Mouse (Mus musculus): ENCODE measurements around the gene Prkaca. TPM values are rescaled to one million over a fixed set of nuclear protein-coding genes. Genes with fewer than 3 reads are reported as not detected.

Gene Prkaca
- 170 and 194 TPM in 2 replicates for polyA plus RNA-seq (2016; fragmentation: Nextera tagmentation; extraction: Ambion mirVana)

- peak within 1 kb of the TSS; percentile 96 for H3K4me3 ChIP-seq
- under 1% methylated on average over 94 of the region's 94 CpGs for WGBS
- H3K4me1 ChIP-seq (replicated peaks) = peaks cover 37% of the 10 kb centered on the region
- peak within 1 kb of the TSS; percentile 92 for H3K27ac ChIP-seq
- peaks cover 35% of the 10 kb centered on the region for H3K36me3 ChIP-seq
- no peaks in the 10 kb centered on the region for H3K27me3 ChIP-seq (ENCODE audit: insufficient read depth, poor library complexity, severe bottlenecking)
- H3K9me3 ChIP-seq = no peaks in the 10 kb centered on the region
- DNase-seq (ENCODE audit: low spot score) = peak; percentile 99
Observed at GRCm38 (mm10) chr8:83972150-83973120, at the start of gene Prkaca. Prkaca (plus strand) TSS chr8:83972993.

GRCm38 (mm10) chr8:83924585-83924984 is 48.2 kb upstream of the Prkaca start:
- DNase-seq (ENCODE audit: low spot score) = no peak
- H3K4me3 ChIP-seq = no peak overlapping the region
- peaks cover 3% of the 10 kb centered on the region; the same call in 1 of the 2 replicates for H3K4me1 ChIP-seq (replicated peaks)
- H3K9me3 ChIP-seq = no peaks in the 10 kb centered on the region
- peaks cover 92% of the 10 kb centered on the region for H3K36me3 ChIP-seq
- H3K27me3 ChIP-seq (ENCODE audit: insufficient read depth, poor library complexity, severe bottlenecking) = no peaks in the 10 kb centered on the region
- 87% methylated on average over 5 of the region's 5 CpGs for WGBS
- no peak overlapping the region for H3K27ac ChIP-seq

GRCm38 (mm10) chr8:83926266-83926665 is 46.5 kb upstream of the Prkaca start:
- Histone ChIP-seq H3K27ac (no peak overlapping the region), H3K4me1 (replicated peaks) (peaks cover 3% of the 10 kb centered on the region; the same call in 1 of the 2 replicates), H3K27me3 (ENCODE audit: insufficient read depth, poor library complexity, severe bottlenecking) (no peaks in the 10 kb centered on the region), H3K9me3 (no peaks in the 10 kb centered on the region), H3K36me3 (peaks cover 93% of the 10 kb centered on the region), H3K4me3 (no peak overlapping the region)
- WGBS = 74% methylated on average over 7 of the region's 7 CpGs
- no peak for DNase-seq (ENCODE audit: low spot score)

GRCm38 (mm10) chr8:83934222-83934621 is 38.6 kb upstream of the Prkaca start:
- Histone ChIP-seq H3K27me3 (ENCODE audit: insufficient read depth, poor library complexity, severe bottlenecking) (no peaks in the 10 kb centered on the region), H3K36me3 (peaks cover 100% of the 10 kb centered on the region), H3K27ac (no peak overlapping the region), H3K4me3 (no peak overlapping the region), H3K4me1 (replicated peaks) (no peaks in the 10 kb centered on the region), H3K9me3 (no peaks in the 10 kb centered on the region)
- no peak for DNase-seq (ENCODE audit: low spot score)
- WGBS = 89% methylated on average over 5 of the region's 5 CpGs

- no peak overlapping the region for H3K4me3 ChIP-seq
- WGBS = 89% methylated on average over 2 of the region's 2 CpGs
- no peak overlapping the region for H3K27ac ChIP-seq
- H3K36me3 ChIP-seq = peaks cover 98% of the 10 kb centered on the region
- no peaks in the 10 kb centered on the region for H3K27me3 ChIP-seq (ENCODE audit: insufficient read depth, poor library complexity, severe bottlenecking)
- H3K4me1 ChIP-seq (replicated peaks) = no peaks in the 10 kb centered on the region
- no peaks in the 10 kb centered on the region for H3K9me3 ChIP-seq
- no peak for DNase-seq (ENCODE audit: low spot score)
Observed at GRCm38 (mm10) chr8:83934994-83935393, 37.8 kb upstream of the Prkaca start.

- no peaks in the 10 kb centered on the region for H3K9me3 ChIP-seq
- no peak for DNase-seq (ENCODE audit: low spot score)
- WGBS = 92% methylated on average over 8 of the region's 8 CpGs
Observed at GRCm38 (mm10) chr8:83935435-83935834, 37.4 kb upstream of the Prkaca start.

GRCm38 (mm10) chr8:83937645-83938044 is 35.1 kb upstream of the Prkaca start:
- Histone ChIP-seq H3K4me3 (no peak overlapping the region), H3K9me3 (no peaks in the 10 kb centered on the region), H3K36me3 (peaks cover 74% of the 10 kb centered on the region), H3K27ac (no peak overlapping the region), H3K4me1 (replicated peaks) (no peaks in the 10 kb centered on the region), H3K27me3 (ENCODE audit: insufficient read depth, poor library complexity, severe bottlenecking) (no peaks in the 10 kb centered on the region)
- 97% methylated on average over 7 of the region's 7 CpGs for WGBS
- DNase-seq (ENCODE audit: low spot score) = no peak

More at GRCm38 (mm10) chr8:83935435-83935834, 37.4 kb upstream of the Prkaca start:
- no peak overlapping the region for H3K4me3 ChIP-seq
- H3K27ac ChIP-seq = no peak overlapping the region
- H3K27me3 ChIP-seq (ENCODE audit: insufficient read depth, poor library complexity, severe bottlenecking) = no peaks in the 10 kb centered on the region
- no peaks in the 10 kb centered on the region for H3K4me1 ChIP-seq (replicated peaks)
- peaks cover 96% of the 10 kb centered on the region for H3K36me3 ChIP-seq

- Histone ChIP-seq H3K9me3 (no peaks in the 10 kb centered on the region), H3K4me1 (replicated peaks) (no peaks in the 10 kb centered on the region), H3K27ac (no peak overlapping the region), H3K4me3 (no peak overlapping the region), H3K27me3 (ENCODE audit: insufficient read depth, poor library complexity, severe bottlenecking) (no peaks in the 10 kb centered on the region), H3K36me3 (peaks cover 67% of the 10 kb centered on the region)
- no peak for DNase-seq (ENCODE audit: low spot score)
- 95% methylated on average over 15 of the region's 15 CpGs for WGBS
Observed at GRCm38 (mm10) chr8:83938330-83938729, 34.5 kb upstream of the Prkaca start.

GRCm38 (mm10) chr8:83941066-83941677 is 31.6 kb upstream of the Prkaca start:
- DNase-seq (ENCODE audit: low spot score) = no peak

GRCm38 (mm10) chr8:83942446-83942845 is 30.3 kb upstream of the Prkaca start:
- H3K4me1 ChIP-seq (replicated peaks) = no peaks in the 10 kb centered on the region
- H3K9me3 ChIP-seq = no peaks in the 10 kb centered on the region
- WGBS = 89% methylated on average over 1 of the region's 1 CpGs
- peaks cover 26% of the 10 kb centered on the region for H3K36me3 ChIP-seq
- DNase-seq (ENCODE audit: low spot score) = no peak
- H3K27me3 ChIP-seq (ENCODE audit: insufficient read depth, poor library complexity, severe bottlenecking) = no peaks in the 10 kb centered on the region
- no peak overlapping the region for H3K4me3 ChIP-seq
- no peak overlapping the region for H3K27ac ChIP-seq

More at GRCm38 (mm10) chr8:83941066-83941677, 31.6 kb upstream of the Prkaca start:
- Histone ChIP-seq H3K27me3 (ENCODE audit: insufficient read depth, poor library complexity, severe bottlenecking) (no peaks in the 10 kb centered on the region), H3K27ac (no peak overlapping the region), H3K4me3 (no peak overlapping the region), H3K4me1 (replicated peaks) (no peaks in the 10 kb centered on the region), H3K36me3 (peaks cover 39% of the 10 kb centered on the region), H3K9me3 (no peaks in the 10 kb centered on the region)
- 74% methylated on average over 6 of the region's 6 CpGs for WGBS

- H3K36me3 ChIP-seq = no peaks in the 10 kb centered on the region
- WGBS = 70% methylated on average over 3 of the region's 3 CpGs
- no peaks in the 10 kb centered on the region for H3K4me1 ChIP-seq (replicated peaks)
- no peaks in the 10 kb centered on the region for H3K9me3 ChIP-seq
- no peak overlapping the region for H3K27ac ChIP-seq
- DNase-seq (ENCODE audit: low spot score) = no peak
- no peak overlapping the region for H3K4me3 ChIP-seq
- H3K27me3 ChIP-seq (ENCODE audit: insufficient read depth, poor library complexity, severe bottlenecking) = no peaks in the 10 kb centered on the region
Observed at GRCm38 (mm10) chr8:83945540-83945939, 27.3 kb upstream of the Prkaca start.

GRCm38 (mm10) chr8:83954749-83955105 is 18.1 kb upstream of the Prkaca start:
- Histone ChIP-seq H3K4me3 (peak overlapping the region; percentile 84), H3K9me3 (no peaks in the 10 kb centered on the region), H3K27me3 (ENCODE audit: insufficient read depth, poor library complexity, severe bottlenecking) (no peaks in the 10 kb centered on the region), H3K4me1 (replicated peaks) (peaks cover 24% of the 10 kb centered on the region), H3K36me3 (peaks cover 10% of the 10 kb centered on the region; the same call in 1 of the 2 replicates), H3K27ac (peak overlapping the region; percentile 86)
- under 1% methylated on average over 14 of the region's 14 CpGs for WGBS
- DNase-seq (ENCODE audit: low spot score) = no peak
